Mouse (Mus musculus) layer of hippocampus, adult 18-20 months (tissue): ENCODE measurements around the gene Bbs7. TPM values are rescaled to one million over a fixed set of nuclear protein-coding genes. Genes with fewer than 3 reads are reported as not detected.
"Not testable (repeated sequence)": the region's sequence is repeated elsewhere in the genome, so short reads cannot be mapped to it uniquely, and the experiment has no call there.

Experiments used
- DNase-seq, 2 experiments: peaks; one replicate each; pipeline ENCODE4 v3.0.0; 2022; ENCODE audit warnings: low spot score in 2 of 2
- long read RNA-seq: library from polyadenylated mRNA; stranded (forward); transcript quantifications from one replicate; pipeline ENCODE4 v2.0.0, GENCODE M21; 2021
- total RNA-seq, 2 experiments: library from RNA; stranded (reverse); gene quantifications; 2 replicates each; pipeline ENCODE4 v1.2.3; 2021

Bbs7 gene
- total RNA-seq: 10 to 100 TPM; 18.1 to 20.4 TPM
- long read RNA-seq, transcript Bbs7-203 (19 exons, 2,687 nt): major isoform, 13 of 21 reads
- long read RNA-seq, partial matches to known transcripts: 5 of 21 reads
- long read RNA-seq, other reads (novel, unspliced or antisense): 3 of 21 reads

GRCm38 (mm10) chr3:36613202-36613907 is at the start of gene Bbs7:
Gene Bbs7, minus strand, starts transcription at chr3:36613477.
- peak; percentile 92 to 96 for DNase-seq

GRCm38 (mm10) chr3:36645245-36645559 is 31.9 kb upstream of the Bbs7 start:
- DNase-seq: not testable (repeated sequence)

- DNase-seq: no peak
Measured at GRCm38 (mm10) chr3:36644554-36645244, 31.4 kb upstream of the Bbs7 start.

DNA sequence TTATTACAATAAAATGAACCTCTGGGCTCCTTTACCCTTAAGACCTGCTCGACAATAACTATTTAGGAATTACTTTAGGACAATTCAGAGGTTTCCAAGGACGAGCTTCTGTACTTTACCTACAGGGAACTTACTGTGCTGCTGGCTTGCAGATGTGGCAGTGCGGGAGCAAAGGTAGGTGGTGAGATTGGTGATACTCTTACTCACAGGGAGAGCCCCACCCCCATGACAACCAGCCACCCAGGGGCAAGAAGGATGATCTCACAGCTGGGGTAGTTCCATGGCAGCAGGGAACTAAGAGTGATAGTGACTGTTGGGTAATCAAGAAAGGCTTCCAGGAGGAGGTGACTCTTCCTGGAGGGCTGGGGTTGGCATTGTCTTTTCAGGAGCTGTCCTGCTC is 30.1 kb upstream of the Bbs7 start:
- DNase-seq: no peak

DNA sequence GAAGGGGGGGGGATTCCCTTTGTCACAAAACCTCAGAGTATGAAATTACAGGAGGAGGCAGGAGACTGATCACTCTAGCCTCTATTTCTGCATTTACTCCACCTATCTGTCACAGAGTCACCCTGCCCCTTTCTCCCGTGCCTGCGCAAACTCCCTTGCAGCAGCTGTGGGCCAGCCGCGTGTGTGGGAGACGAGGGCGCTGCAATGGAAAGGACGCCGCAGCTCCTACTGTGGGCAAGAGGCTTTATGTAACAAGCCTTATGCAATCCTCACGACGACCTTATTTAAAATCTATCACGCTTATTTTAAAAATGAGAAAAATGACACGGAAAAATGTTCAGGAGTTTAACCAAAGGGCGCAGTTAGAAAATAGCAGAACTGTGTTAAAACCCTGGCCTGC is 29.5 kb upstream of the Bbs7 start:
- peak; percentile 10 to 51 for DNase-seq

- DNase-seq: no peak
Measured at GRCm38 (mm10) chr3:36640787-36641186, 27.5 kb upstream of the Bbs7 start.

GRCm38 (mm10) chr3:36635449-36635848 is 22.2 kb upstream of the Bbs7 start:
- peak; percentile 54 to 65 for DNase-seq

DNA sequence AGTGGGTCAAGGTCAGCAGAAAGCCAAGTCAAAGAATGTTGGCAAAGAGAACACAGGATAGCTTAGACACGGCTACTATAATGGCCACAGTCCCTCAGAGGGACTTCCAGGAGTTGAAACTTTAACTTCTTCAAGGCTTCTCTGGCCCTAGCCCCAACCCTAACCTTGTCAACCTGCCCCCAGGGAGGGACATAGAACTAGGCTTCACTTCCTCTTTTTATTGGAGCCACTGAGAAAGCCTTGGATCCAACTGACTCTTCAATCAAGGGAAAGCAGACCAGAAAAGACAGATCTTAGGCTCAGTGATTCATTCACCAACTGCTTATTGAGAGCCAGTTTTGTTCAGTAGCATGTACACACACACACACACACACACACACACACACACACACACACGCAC is 13.5 kb upstream of the Bbs7 start:
- DNase-seq: no peak

GRCm38 (mm10) chr3:36618181-36618580 is 4.9 kb upstream of the Bbs7 start:
- no peak for DNase-seq

DNA sequence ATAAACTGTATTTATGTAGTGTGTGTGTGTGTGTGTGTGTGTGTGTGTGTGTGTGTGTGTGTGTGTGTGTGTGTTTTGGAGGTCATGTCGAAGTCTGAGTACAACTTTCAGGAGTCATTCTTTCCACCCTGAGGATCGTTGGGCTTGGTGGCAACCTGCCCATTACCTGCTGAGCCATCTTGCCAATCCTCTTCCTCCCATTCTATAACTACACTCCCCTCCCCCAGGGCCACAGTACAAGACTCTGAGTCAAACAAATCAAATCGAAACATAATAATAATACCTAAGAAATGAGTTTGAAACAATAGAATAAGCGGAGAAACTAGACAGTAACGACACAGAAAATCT is 605 bp upstream of the Bbs7 start:
- no peak for DNase-seq

DNA sequence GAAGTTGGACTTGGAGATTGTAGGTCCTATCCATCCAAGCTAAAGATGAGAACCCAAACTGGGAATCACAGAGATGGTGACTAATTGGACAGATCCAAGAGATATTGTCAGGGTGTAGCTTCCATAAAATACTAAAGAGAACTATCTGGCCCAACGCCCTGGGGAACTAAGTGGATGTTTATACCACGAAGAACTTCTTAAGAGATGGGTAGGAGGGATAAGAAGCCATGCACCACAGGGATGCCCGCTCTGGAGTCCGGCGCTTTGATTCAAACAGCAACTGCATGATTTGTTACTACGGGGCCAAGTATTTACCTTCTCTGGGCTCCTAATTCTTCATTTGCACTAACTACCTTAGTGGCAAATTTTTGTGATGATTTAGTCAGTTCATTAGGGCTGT is 590 bp downstream of the Bbs7 start:
- DNase-seq: peak in 1 of 2 experiments; percentile 10

- DNase-seq: no peak
Measured at GRCm38 (mm10) chr3:36605894-36606783, 7.1 kb downstream of the Bbs7 start.

DNA sequence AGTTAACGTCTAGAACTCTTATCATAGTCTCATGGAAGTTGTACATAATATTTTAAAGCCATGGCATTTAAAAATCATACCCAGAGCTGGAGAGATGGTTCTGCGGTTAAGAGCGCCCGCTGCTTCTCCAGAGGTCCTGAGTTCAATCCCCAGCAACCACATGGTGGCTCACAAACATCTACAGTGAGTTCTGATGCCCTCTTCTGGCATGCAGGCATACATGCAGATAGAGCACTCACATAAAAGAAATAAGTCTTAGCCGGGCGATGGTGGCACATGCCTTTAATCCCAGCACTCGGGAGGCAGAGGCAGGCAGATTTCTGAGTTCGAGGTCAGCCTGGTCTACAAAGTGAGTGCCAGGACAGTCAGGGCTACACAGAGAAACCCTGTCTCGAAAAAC is 13.5 kb downstream of the Bbs7 start:
- not testable (repeated sequence) for DNase-seq

DNA sequence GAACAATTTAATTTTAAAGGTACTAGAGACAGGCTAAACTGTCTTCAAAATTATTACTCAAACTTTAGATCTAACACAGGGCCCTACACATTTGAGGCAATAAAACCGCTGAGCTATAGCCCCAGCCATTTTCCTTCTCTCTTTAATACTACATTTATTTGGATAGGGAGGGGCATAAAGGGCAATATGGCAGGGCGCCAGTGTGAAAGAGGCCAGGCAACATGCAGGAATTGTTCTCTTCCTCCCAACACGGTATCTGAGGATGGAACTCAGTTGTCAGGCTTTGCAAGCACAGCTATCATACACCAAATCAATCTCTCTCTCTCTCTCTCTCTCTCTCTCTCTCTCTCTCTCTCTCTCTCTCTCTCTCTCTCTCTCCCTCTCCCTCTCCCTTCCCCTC is 14.5 kb downstream of the Bbs7 start:
- no peak for DNase-seq

GRCm38 (mm10) chr3:36571827-36572378 is 41.4 kb downstream of the Bbs7 start, which contains the start of gene Ccna2:
Gene Ccna2, minus strand, starts transcription at chr3:36572150.
- DNase-seq: peak; percentile 97 to 99

DNA sequence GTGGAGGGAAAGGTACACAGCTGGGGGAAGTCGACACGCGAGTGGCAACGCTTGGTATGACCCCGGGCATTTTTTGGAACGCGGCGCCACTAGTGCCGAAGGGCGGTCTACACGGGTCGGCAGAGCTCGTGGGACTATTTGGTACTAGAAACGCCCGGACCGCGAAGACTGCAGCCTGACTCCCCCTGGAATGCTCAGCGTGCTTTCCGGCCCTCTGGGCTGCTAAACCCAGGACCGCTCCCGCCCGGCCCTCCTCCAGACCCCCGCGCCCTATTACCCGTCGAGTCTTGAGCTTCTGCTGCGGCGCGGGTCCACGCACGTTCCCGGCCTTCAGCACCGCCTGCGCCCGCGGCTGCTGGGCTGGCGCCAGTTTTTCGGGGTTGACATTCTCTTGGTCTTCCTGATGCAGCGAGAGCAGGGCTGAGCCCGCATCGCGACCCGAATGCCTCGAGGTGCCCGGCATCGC is 41.9 kb downstream of the Bbs7 start:
- peak in 1 of 2 experiments; percentile 9 for DNase-seq

DNA sequence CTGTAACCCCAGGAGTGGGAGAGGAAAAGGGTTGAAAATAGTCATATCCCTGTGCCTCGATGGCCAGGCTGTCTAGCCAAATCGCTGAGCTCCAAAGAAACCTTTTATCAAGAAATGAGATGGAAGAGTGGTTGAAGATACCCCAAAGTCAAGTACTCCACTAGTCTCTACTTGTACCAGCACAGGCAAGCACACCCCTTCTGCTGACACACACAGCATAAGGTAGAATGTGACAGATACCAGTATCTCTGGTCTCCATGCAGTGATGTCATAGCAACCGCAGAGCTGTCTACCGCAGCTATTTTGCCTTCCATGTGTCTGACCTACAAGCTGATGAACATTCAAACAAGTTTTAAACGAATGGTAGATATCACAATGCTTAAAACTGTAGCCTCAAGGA is 43.4 kb downstream of the Bbs7 start:
- no peak for DNase-seq

GRCm38 (mm10) chr3:36563666-36564065 is 49.6 kb downstream of the Bbs7 start:
- DNase-seq: no peak

DNA sequence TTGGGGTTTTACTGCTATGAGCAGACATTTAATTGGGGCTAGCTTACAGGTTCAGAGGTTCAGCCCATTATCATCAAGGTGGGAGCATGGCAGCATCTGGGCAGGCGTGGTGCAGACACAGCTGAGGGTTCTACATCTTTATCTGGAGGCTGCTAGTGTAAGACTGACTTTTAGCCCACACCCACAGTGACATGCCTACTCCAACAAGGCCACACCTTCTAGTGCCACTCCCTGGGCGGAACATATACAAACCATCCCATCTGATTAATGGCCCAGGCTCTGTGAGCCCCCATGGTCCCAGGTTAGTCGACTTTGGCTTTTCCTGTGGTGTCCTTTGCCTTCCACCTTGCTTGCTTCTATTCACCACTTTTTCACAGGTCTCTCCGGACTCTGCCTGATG is 53.7 kb downstream of the Bbs7 start:
- DNase-seq: no peak

DNA sequence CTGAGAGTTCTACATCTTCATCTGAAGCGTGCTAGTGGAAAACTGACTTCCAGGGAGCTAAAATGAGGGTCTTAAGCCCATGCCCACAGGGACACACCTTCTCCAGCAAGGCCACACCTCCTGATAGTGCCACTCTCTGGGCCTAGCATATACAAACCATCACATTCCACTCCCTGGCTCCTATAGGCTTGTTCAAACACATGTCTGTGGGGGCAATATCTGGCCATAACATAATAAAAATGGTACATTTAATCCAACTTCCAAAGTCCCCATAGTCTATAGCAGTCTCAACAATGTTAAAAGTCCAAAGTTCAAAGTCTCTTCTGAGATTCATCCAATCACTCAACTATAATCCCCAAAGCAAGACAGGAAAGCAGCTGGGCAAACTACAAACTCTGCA is 55.7 kb downstream of the Bbs7 start:
- no peak for DNase-seq

GRCm38 (mm10) chr3:36552406-36553047 is 60.8 kb downstream of the Bbs7 start, which contains the start of gene Exosc9:
Gene Exosc9, plus strand, starts transcription at chr3:36552606.
- peak; percentile 94 to 96 for DNase-seq
